Mouse (Mus musculus): Measurements from ENCODE around the gene Mpig6b.

DNA sequence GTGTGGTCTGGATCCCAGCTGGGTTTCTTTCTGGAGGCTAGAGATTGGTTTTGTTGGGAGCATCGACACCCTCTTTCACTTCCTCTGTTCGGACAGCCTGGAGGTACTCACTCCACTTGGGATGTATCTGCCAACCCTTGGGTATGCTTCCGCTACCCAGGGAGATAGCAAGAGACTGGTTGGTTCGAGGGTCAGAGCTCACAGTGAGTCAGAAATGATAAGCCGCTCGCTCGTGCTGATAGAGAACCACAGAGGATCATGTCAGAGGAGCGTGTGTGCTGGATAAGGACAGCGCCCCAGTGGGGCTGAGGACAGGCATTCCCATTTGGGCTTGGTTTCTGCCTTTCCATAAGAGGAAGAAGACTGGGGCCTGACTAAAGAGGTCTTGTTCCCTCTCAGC lies 13.8 kb upstream of the Mpig6b start:
- no peak for TF ChIP-seq CTCF (IDR thresholded peaks at IDR 0.05; ENCODE audit: control insufficient read depth, insufficient read depth, insufficient replicate concordance, low read depth, low read length)
- no peak for TF ChIP-seq POLR2A (IDR thresholded peaks at IDR 0.05; ENCODE audit: control insufficient read depth, low read depth, low read length)
